Mouse (Mus musculus) left cerebral cortex, postnatal 14 days (tissue): Measurements from ENCODE around the gene Dynlt1f. TPM values are rescaled to one million over a fixed set of nuclear protein-coding genes. Genes with fewer than 3 reads are reported as not detected.
"Not testable (repeated sequence)": the region's sequence is repeated elsewhere in the genome, so short reads cannot be mapped to it uniquely, and the experiment has no call there.

Experiments used
- DNase-seq, 2 experiments: peaks; one replicate each; pipeline ENCODE4 v3.0.0; 2021 to 2022; ENCODE audit warnings: low spot score in 2 of 2, mixed read lengths in 1 of 2
- intact Hi-C: fragments of 180-260 bp; cut with DNase I; formaldehyde crosslinking; loops from one replicate; pipeline ENCODE4 v1.15.1; 2025
- total RNA-seq, 2 experiments: library from RNA; stranded (reverse); gene quantifications; 2 replicates each; pipeline ENCODE4 v1.2.3; 2021

The Dynlt1f gene
- total RNA-seq, 2 experiments from 2014 or later: 107 to 114 TPM

DNA sequence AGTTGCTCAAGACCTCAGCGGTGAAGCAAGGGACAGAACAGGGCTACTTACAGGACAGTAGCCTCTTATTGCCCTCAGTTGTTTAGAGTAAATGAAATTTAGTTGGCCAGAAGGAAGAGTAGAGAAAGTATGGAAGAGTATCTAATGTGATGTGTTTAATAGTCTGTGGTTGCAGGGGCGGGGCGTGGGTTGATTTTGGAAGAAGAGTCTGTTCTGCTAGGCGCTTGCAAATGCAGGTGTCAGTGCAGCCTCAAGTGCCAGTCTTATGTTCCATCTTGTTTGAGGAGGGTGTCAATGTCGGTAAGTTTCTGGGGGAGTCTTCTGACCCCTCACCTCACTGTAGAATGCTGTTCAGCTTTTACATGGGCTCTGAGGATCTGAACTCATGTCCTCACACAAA, 9.7 kb upstream of the Dynlt1f start:
- not testable (repeated sequence) for DNase-seq

GRCm38 (mm10) chr17:6662840-6663239, 7.1 kb upstream of the Dynlt1f start:
- intact Hi-C loops, DNase-seq: not testable (repeated sequence)

More for the DNA sequence above, 9.7 kb upstream of the Dynlt1f start:
- intact Hi-C loops: not testable (repeated sequence)

DNA sequence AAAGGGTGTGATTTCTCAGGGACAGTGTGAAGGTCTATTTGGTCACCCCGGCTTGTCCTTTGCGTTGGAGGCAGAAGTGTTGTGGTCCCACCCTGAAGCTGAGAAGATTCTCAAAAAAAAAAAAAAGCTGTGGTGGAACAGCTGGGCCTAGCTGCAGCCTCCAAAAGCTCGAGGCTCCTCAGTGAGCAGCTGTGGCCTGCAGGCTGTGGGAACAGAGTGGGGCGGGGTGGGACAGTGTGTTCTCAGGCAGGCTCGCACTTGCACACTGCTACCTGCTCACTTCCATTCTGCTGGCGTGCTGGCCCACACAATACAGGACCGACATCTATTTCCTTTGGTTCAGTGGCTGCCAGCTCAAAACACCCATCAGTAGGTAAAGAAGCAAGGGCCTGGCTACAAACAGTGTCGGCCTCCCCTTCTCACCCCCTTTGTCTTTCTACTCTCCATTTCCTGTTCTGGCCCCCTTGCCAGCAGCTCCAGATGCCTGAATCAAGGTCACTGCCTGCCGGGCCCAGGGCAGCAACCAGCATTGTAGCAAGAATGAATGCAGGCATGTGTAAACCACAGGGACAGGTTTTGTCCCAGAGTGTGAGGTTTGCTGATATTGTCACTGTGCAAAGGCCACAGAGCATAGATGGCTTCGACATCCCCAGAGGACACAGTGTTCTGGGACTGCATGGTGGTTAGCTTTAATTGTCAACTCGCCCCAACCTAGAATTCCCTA, 5.6 kb upstream of the Dynlt1f start:
- DNase-seq, intact Hi-C loops: not testable (repeated sequence)

DNA sequence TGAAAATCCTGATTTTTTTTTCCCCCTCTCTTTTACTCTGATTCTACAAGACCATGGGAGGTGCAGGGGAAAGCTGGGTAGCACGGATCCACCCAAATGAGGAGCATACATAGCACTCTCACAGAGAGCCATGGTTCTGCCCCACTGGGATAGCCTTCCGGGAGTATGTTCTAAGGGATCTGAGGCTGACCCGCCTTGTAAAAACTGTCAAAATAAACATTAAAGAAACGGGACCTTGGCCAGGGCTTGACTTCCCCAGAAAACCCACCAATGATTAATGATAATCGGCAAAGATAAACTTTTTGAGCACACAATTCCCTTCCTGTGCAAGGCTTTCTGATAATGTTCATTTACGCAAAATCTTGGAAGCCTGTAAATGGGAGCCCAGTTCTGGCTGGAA, 4.9 kb upstream of the Dynlt1f start:
- intact Hi-C loops, DNase-seq: not testable (repeated sequence)

DNA sequence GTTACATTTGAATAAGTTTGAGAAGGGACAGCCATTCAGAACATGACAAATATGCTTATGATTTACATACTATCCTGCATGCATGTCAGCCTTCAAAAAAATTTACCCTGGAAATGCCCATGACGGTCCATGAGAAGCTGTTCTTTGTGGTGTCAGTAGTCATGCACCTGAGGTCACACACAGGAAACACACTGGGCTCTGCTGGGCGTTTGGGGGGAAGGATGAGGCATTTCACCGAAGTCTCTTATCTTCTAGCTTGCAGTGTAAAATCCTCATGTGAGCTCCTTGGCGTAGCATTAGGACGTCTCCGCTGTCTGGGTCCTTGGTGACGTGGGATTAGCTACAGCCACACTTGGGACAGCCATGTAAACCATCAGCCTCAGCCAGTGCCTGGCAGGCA, 3.1 kb upstream of the Dynlt1f start, which contains the start of gene Sytl3:
Sytl3 (plus strand) TSS at position 293 of the 400 bp plus-strand sequence.
- DNase-seq, intact Hi-C loops: not testable (repeated sequence)

DNA sequence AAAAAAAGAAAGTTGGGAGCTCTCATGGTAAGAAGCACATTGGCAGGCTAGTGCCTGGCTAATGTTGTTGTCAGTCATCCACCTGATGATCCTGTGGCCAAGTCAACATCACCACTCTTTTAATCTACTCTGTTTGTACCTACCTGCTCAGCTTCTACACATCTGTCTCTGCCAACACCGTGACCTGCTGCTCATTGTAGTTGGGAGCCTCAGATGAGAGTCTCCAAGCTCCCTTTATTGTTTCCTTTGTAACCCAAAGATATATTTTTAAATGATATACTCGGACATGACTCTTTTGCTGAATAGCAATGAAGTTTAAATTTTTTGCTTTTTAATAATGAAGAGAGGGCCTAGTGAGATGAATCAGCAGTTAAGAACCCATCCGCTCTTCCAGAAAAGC, 771 bp upstream of the Dynlt1f start:
- intact Hi-C loops: not testable (repeated sequence)

DNA sequence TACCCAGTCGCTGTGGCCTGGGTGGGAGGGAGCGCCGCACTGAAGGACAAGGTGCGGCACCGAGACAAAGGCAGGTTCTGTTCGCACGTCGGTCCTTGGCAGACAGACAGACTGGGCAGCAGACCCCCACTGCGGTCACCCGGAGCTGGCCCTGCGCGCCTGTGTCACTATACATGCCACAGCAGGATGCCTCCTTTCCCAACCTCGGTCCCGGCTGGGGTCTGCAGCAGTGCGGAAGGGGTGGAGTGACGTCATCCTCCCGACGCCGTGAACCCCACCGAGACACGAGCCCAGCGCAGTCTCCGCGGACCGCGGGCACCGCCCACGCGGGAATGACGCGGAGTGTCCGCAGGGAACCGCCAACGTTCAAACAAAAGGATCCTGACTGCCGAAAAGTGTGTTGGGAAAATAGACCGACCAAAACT, 601 bp downstream of the Dynlt1f start:
- DNase-seq: peak; percentile 73 to 82
- intact Hi-C loops: not testable (repeated sequence)

More for the DNA sequence above, 771 bp upstream of the Dynlt1f start:
- not testable (repeated sequence) for DNase-seq

DNA sequence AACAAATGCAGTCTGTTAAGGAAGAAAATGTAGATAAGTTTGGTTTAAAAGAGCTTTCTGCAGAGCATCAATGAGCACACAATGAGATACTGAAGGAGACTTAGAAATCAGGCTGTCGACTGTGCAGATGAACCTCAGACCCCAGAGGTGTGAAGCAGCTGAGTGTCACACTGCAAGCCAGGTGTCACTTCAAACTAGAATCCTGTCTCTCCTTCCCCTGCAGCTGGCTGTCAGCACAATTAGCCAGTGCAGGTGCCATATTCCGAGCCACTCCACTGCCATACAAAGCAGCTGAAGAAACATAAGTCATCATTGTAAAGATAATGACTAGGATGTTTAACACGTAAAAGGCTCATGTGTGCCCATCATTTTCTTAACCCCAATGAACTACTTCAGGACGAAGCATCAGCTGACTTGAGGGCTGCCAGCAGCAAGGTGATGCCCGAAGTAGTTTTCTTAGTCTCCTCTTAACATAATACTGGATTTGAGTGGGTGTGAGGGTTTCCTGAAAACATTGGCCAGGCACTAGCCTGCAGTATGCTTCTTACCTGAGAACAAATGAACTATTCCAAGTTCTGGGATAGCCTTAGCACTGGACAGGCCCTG, 2.3 kb downstream of the Dynlt1f start:
- DNase-seq, intact Hi-C loops: not testable (repeated sequence)

- DNase-seq: peak in 1 of 2 experiments; percentile 69
- intact Hi-C loops: not testable (repeated sequence)
Measured at GRCm38 (mm10) chr17:6650904-6651565, 4.7 kb downstream of the Dynlt1f start.

GRCm38 (mm10) chr17:6647452-6647851, 8.2 kb downstream of the Dynlt1f start:
- intact Hi-C loops, DNase-seq: not testable (repeated sequence)

- DNase-seq, intact Hi-C loops: not testable (repeated sequence)
Measured at GRCm38 (mm10) chr17:6646841-6647240, 8.9 kb downstream of the Dynlt1f start.

GRCm38 (mm10) chr17:6645668-6646067, 10.0 kb downstream of the Dynlt1f start:
- intact Hi-C loops, DNase-seq: not testable (repeated sequence)

DNA sequence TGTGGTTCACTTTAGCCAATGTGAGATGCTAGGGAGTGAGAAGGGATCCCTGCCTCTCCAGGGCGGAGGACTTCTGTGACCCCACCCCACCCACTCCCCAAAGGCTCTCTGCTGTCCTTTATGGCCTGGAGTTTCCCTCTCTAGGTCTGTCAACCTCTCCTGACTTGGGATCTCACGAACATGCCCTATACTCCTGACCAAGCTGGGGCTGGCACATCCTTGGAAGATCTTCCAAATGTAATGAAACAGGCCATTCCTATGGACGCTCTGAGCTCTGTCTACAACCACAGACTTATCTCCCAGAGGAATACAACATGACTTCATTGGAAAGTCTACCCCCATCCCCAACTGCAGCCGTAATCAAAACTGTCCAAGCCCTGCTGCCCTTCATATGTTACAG, 11.0 kb downstream of the Dynlt1f start:
- intact Hi-C loops, DNase-seq: not testable (repeated sequence)

- DNase-seq, intact Hi-C loops: not testable (repeated sequence)
Measured at GRCm38 (mm10) chr17:6644210-6644609, 11.5 kb downstream of the Dynlt1f start.

GRCm38 (mm10) chr17:6640771-6641429, 14.8 kb downstream of the Dynlt1f start:
- intact Hi-C loops, DNase-seq: not testable (repeated sequence)

- intact Hi-C loops, DNase-seq: not testable (repeated sequence)
Measured at GRCm38 (mm10) chr17:6640044-6640637, 15.6 kb downstream of the Dynlt1f start.

DNA sequence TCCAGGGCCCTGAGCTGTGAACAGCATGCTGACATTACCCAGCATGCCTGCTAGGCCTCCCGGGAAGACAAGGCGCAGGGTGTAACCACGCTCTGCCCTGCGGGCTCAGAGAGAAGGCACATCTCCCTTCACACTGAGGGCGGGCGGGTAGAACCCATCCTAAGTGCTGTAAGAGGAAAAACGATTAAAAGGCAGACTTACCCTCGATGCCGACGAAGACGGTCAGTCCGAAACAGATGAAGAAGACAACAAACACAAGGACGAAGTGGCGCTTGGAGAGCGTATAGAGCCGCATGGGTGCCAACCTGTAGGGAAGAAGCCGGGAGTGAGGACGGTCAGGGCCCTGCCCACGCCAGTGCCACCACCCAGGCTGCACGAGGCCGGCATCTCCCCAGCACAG, 16.2 kb downstream of the Dynlt1f start:
- intact Hi-C loops: not testable (repeated sequence)

DNA sequence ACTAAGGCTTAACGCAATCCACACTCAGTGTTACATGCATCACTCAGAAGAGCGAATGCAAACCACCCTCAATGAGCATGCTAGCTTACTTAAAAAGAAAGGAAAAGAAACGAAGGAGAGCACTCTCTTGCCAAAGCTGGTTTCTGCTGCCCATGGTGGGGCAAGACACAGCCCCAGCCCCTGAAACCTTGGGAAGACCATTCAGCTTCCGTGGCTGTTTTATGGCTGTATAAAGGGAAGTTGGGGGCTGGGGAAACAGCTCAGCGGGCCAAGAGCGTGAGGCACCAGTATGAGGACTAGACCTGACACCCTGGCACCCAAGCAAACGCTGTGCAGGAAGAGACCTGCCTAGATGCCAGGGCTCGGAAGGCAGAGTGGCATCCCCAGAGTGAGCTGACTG, 17.3 kb downstream of the Dynlt1f start:
- DNase-seq, intact Hi-C loops: not testable (repeated sequence)

More for the DNA sequence above, 16.2 kb downstream of the Dynlt1f start:
- not testable (repeated sequence) for DNase-seq

- DNase-seq, intact Hi-C loops: not testable (repeated sequence)
Measured at GRCm38 (mm10) chr17:6637434-6637833, 18.3 kb downstream of the Dynlt1f start.
